Comparison of ENCODE assay signal across 9 mouse cellular contexts in genomic region chr1:185183591-185184330, GRCm38 (mm10). TPM values are rescaled to one million over a fixed set of nuclear protein-coding genes. Genes with fewer than 3 reads are reported as not detected.
DNase-seq lines count a peak whose midpoint lies in the region; ATAC-seq and TF ChIP-seq lines count a peak whose summit lies in the region.
"Had no signal": no experiment of that assay in that cellular context is flagged by ENCODE, and none has a peak within 500 bp of the region (broad histone marks: within the 10 kb centered on the region; RNA-seq: fewer than 3 reads in every experiment).

No protein-coding gene starts in this region.

- no peaks in the 10 kb centered on the region for H3K36me3 ChIP-seq in kidney, embryonic 15.5 days
- no peaks in the 10 kb centered on the region for H3K36me3 ChIP-seq in hindbrain, embryonic 13.5 days
- H3K36me3 ChIP-seq in midbrain, postnatal 0 days (ENCODE audit: insufficient read depth, low read length), result no peaks in the 10 kb centered on the region
- H3K36me3 ChIP-seq: heart, embryonic 10.5 days had no signal

- no peaks in the 10 kb centered on the region for H3K27me3 ChIP-seq in kidney, embryonic 15.5 days
- no peaks in the 10 kb centered on the region for H3K27me3 ChIP-seq in hindbrain, embryonic 13.5 days
- H3K27me3 ChIP-seq in midbrain, postnatal 0 days (ENCODE audit: insufficient read depth, low read length), result no peaks in the 10 kb centered on the region

- no peaks in the 10 kb centered on the region for H3K4me1 ChIP-seq in kidney, embryonic 15.5 days
- peaks cover 17% of the 10 kb centered on the region for H3K4me1 ChIP-seq in hindbrain, embryonic 13.5 days (replicated peaks)
- peaks cover 7% of the 10 kb centered on the region for H3K4me1 ChIP-seq in midbrain, postnatal 0 days (ENCODE audit: insufficient read depth, low read length)

- H3K9me3 ChIP-seq in kidney, embryonic 15.5 days (replicated peaks), result no peaks in the 10 kb centered on the region
- no peaks in the 10 kb centered on the region for H3K9me3 ChIP-seq in hindbrain, embryonic 13.5 days
- no peaks in the 10 kb centered on the region for H3K9me3 ChIP-seq in midbrain, postnatal 0 days (ENCODE audit: low read length)
- H3K9me3 ChIP-seq: heart, embryonic 10.5 days had no signal

- no peak for ATAC-seq in kidney, embryonic 15.5 days (replicated peaks; ENCODE audit: low FRiP score)
- ATAC-seq in hindbrain, embryonic 13.5 days (ENCODE audit: low FRiP score), result no peak
- ATAC-seq in midbrain, postnatal 0 days (ENCODE audit: low FRiP score), result no peak
- no peak for ATAC-seq in inflammation-experienced regulatory T-cells, adult 6 months

- H3K4me2 ChIP-seq in kidney, embryonic 15.5 days, result no peak overlapping the region
- H3K4me2 ChIP-seq in hindbrain, embryonic 13.5 days, result peak overlapping the region; percentile 27; the same call in 1 of the 2 replicates
- no peak overlapping the region for H3K4me2 ChIP-seq in midbrain, postnatal 0 days (ENCODE audit: low read depth, low read length, poor library complexity, severe bottlenecking)

- no peak overlapping the region for H3K27ac ChIP-seq in kidney, embryonic 15.5 days
- no peak overlapping the region for H3K27ac ChIP-seq in hindbrain, embryonic 13.5 days
- no peak overlapping the region for H3K27ac ChIP-seq in midbrain, postnatal 0 days (ENCODE audit: low read depth, low read length)
- H3K27ac ChIP-seq: heart, embryonic 10.5 days had no signal

- H3K9ac ChIP-seq in kidney, embryonic 15.5 days, result no peak overlapping the region
- H3K9ac ChIP-seq in hindbrain, embryonic 13.5 days, result no peak overlapping the region
- H3K9ac ChIP-seq in midbrain, postnatal 0 days (replicated peaks; ENCODE audit: low read length, poor library complexity, severe bottlenecking), result no peak overlapping the region

- peak; percentile 39 to 57 for DNase-seq in kidney, postnatal 25 days
- DNase-seq in embryo, embryonic 11 days, result peak; percentile 71
- peak; percentile 43 for DNase-seq in midbrain, postnatal 0 days (ENCODE audit: low spot score)
- no peak for DNase-seq in B cell, adult 2 months
- no peak for DNase-seq in frontal cortex, postnatal 14 days (ENCODE audit: low spot score in 2 of 2)

- H3K4me3 ChIP-seq in kidney, embryonic 15.5 days (replicated peaks), result no peak overlapping the region
- no peak overlapping the region for H3K4me3 ChIP-seq in hindbrain, embryonic 13.5 days
- no peak overlapping the region for H3K4me3 ChIP-seq in midbrain, postnatal 0 days (ENCODE audit: low read depth, low read length)
- H3K4me3 ChIP-seq: heart, embryonic 10.5 days had no signal

- no peak for TF ChIP-seq CTCF in midbrain, postnatal 0 days (IDR thresholded peaks at IDR 0.05)

- 50% methylated on average over 9 of the region's 9 CpGs for WGBS in kidney, embryonic 15.5 days
- WGBS in hindbrain, embryonic 13.5 days, result 15% methylated on average over 9 of the region's 9 CpGs
- WGBS in midbrain, postnatal 0 days, result 37% methylated on average over 9 of the region's 9 CpGs

RNA-seq across cellular contexts. Expression of gene Rab3gap2, which starts 20.2 kb away (rescaled TPM):
- polyA plus RNA-seq in kidney, embryonic 15.5 days (2015; fragmentation: Nextera tagmentation; extraction: Ambion mirVana), result 20.2 and 20.9 TPM in 2 replicates
- polyA plus RNA-seq in hindbrain, embryonic 13.5 days (2015; fragmentation: Nextera tagmentation; extraction: Ambion mirVana), result 25.4 and 25.6 TPM in 2 replicates
- total RNA-seq in midbrain, postnatal 0 days (2014; rRNA removed), result 29.8 and 32.0 TPM in 2 replicates
- 19.3 and 20.2 TPM in 2 replicates for polyA plus RNA-seq in midbrain, postnatal 0 days (2015; fragmentation: Nextera tagmentation; extraction: Ambion mirVana)
- 10 to 100 TPM; 12.7 to 16.1 (median 15.8) TPM for polyA plus RNA-seq in inflammation-experienced regulatory T-cells, adult 6 months (2017; shearing (Covaris generic))

Comparison
In these comparisons a context has a peak if more than half of its experiments do, and no peak if none do; other contexts are left out.
1. DNase-seq: peak in kidney, postnatal 25 days (2 of 2), embryo, embryonic 11 days (single experiment) and midbrain, postnatal 0 days (single experiment); none in B cell, adult 2 months (0 of 2) and frontal cortex, postnatal 14 days (0 of 2).